Mouse (Mus musculus): ENCODE measurements at regions not wholly inside any gene's neighbourhood (a gene's known extent, or its start where the extent isn't known, plus 50 kb on each side); places are given as distances from the start of the nearest gene placed in this dataset.

- DNase-seq (ENCODE audit: low spot score) = no peak
Measured at GRCm38 (mm10) chr13:97423911-97424310, 183.0 kb downstream of the Enc1 start.

DNA sequence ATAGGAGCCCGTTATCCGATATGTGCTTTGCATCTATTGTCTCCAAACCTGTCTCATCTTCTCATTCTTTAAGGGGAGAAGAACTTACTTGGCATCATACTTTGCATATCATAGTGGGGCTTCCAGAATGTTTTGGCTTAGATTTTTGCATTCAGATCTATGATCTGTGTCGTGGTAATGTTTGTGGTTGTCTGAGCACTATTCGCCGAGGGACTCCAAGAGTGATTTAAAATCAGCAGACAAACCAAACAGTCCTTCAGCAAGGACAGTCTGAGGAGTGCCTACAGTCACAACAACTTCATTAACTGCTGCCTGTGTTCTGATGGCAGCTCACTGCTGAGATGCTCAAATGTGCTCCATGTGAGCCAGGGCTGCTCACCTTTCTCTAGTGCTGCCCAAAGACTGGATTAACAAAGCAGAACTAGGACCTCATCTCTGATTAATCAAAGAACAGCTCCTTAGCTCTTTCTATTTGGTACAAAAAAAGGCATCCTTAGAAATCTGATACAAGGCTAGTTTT lies 182.5 kb downstream of the Enc1 start:
- no peak for DNase-seq (ENCODE audit: low spot score)

DNA sequence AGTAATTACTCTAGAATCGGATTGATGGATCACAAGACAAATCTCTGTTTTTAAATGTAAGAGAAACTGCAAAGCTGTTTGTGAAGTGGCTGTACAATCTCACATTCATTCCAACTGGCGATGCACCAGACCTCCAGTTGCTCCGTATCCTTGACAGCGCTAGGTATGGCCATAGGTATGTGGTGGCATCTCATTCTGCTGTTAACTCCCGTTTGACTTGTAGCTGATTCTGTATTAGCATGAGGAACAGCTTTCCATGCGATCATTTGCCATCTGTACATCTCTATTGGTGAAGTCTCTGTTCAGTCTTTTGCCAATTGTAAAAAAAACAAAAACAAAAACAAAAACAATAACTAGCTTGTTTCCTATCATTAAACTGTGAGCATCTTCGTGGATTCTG lies 182.0 kb downstream of the Enc1 start:
- no peak for DNase-seq (ENCODE audit: low spot score)

DNA sequence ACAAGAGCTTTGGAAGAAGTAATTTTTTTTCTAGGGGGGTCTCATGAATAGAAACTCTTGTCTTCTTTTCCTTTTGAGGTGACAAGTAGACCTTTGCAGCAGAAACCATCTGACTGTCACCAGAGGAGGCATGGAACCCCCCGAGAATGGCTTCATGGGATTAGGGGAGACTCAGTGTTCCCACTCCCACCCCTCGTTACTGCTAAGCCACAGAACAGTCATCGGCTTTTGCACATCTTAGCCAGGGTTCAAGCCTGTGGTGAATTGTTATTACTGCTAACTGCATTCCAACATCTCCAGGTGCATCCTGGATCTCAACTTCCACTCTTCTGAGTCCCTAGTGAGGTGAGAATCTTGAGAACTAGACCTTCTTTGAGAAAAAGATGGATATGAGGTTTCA lies 180.9 kb downstream of the Enc1 start:
- DNase-seq (ENCODE audit: low spot score) = no peak

GRCm38 (mm10) chr13:97420773-97421172 lies 179.9 kb downstream of the Enc1 start:
- no peak for DNase-seq (ENCODE audit: low spot score)

DNA sequence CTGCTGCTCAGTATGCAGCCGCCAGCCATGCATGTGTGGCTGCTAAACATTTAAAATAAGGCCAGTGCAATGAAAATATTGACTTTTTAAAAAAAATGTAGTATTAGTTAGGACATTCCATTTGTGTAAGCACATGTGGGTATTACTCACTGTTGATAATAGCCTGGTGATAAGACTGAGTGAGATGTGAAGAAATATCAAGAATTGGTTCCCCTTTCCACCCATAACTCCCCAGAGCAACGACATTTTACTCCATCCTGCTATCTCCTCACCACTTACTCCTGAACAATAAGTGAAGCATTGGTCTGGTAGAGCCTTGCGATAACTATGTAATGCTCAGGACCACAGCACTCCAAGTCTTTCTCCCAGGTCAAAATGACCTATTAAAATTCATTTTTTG lies 178.2 kb downstream of the Enc1 start:
- DNase-seq (ENCODE audit: low spot score) = no peak

GRCm38 (mm10) chr13:97418681-97419080 lies 177.8 kb downstream of the Enc1 start:
- no peak for DNase-seq (ENCODE audit: low spot score)

DNA sequence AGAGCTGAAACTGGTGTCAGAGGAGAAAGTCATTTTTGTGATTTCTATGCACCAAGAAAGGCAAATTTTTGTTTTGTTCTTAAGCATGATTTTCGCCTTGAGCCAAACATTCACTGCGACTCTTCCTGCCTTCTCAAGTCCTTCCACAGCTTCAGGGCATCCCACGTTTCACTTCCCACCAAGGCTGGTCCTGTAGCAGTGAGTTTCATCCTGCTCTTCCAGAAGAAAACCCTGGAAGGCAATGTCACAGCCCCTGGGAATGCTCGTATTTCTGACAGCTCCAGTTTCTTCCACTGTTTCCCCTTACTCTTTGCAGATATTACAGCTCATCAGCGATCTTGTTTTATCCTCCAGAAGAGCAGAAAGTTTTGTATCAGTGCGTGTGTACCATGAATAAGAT lies 177.2 kb downstream of the Enc1 start:
- no peak for DNase-seq (ENCODE audit: low spot score)

DNA sequence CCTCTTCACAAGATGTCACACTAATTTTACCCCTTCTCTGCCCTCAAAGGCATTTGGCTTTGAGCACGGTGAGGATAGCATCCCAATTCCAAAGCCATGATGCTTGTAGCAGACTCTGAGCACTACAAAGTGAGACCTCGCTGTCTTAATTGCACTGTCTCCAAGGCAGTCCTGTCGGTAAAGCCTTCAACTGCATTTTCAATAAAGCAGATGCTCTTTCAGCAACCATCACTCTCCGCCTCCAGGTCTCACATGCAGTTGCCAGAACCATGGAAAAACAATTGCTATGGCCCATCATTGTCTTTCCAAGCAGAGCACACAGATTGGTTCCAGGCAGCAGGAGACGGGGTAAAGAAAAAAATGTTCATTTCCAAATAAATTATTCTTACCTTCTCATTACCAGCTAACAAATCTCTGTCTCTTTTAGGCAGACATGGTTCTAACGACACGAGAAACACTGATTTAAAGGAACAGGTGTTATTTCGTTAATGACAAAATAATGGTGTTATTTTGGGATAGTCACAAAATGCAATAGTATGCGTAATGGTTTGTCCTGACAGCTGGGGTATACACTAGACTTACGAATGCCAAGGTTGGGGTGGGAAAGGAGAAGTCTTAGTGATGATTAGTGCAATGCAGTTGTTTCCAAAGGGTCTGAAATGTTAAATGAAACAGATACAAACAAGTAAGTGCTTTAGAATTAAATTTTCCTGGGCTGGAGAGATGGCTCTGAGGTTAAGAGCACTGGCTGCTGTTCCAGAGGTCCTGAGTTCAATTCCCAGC lies 175.2 kb downstream of the Enc1 start:
- no peak for DNase-seq (ENCODE audit: low spot score)

- no peak for DNase-seq (ENCODE audit: low spot score)
Measured at GRCm38 (mm10) chr13:97415381-97415780, 174.5 kb downstream of the Enc1 start.

DNA sequence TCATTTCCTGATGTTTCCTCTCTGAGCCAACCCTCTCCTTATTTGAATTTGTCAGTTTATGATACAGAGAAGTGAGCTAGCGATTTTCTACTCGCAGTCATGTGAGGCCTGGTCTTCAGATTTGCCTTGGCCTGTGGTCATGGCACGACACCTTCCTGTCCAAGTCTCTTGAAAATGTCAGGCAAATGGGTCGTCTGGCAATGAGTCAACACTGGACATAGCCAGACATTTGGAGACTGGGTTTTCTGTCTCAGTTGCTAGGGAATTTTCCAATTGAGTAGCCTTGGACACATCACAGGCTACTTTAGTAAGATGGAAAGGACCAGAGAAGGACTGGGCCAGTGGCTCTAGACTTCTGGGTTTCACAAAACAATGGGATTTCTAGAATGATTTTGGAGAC lies 171.2 kb downstream of the Enc1 start:
- no peak for DNase-seq (ENCODE audit: low spot score)

DNA sequence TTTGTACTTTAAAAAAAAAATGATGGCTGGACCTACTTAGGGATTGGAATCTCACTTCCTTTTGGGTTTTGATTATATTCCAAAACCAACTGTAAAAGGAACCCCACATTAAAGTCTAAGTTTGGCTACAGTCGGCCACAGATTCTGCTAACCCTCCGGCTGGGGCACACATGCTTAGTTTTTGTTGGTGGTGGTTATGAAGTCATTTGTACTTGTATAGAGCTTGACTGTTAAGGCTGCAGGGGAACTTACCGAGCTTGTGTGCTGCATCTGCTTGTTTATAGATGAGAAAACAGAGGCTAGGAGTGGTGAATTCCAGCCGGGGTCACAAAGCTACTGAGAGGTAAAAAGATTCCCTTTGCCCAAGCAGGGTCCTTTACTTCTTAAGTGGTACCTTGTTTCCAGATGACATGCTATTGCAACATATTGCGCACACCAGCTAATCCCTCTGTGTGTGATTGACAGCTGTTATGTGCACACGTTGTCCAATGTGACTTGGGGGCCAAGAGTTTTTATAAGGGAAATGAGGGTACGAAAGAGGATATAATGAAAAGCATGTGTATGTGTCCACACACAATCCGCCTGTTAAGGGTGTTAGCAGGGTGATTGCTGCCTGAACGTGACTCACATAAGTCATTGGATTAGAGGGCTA lies 169.8 kb downstream of the Enc1 start:
- no peak for DNase-seq (ENCODE audit: low spot score)

DNA sequence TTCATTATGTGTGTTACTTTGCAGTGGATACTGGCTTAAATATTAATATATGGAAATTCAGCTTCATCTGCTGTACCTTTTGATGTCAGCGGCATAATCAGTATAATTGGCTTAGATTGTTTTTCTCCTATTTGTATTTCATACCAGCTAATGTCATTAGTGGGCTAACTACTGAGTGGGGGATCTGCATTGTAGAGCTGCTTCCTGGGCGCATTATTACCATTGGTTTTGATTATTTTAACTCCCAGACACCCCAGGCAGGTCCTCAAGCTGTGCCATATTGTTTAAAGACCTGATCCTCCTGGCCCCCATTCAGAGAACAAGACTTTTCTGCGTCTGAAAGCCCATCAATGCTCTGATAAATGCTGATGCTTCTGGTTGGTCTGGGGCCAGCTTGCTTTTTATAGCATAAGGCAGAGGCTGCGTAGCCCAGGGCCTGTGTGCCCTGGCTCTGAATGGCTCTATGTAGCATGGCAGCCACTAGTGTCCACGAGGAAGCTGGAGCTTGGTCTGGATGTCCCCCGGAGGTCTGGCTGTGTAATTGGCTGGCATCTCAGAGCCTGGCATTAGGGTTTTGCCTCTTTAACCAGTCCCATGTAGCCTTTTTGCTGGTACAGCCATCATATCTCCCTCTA lies 169.1 kb downstream of the Enc1 start:
- DNase-seq (ENCODE audit: low spot score) = no peak

- DNase-seq (ENCODE audit: low spot score) = no peak
Measured at GRCm38 (mm10) chr13:97409291-97409780, 168.4 kb downstream of the Enc1 start.

- DNase-seq (ENCODE audit: low spot score) = no peak
Measured at GRCm38 (mm10) chr13:97408414-97409290, 167.7 kb downstream of the Enc1 start.

GRCm38 (mm10) chr13:97407773-97408172 lies 166.9 kb downstream of the Enc1 start:
- no peak for DNase-seq (ENCODE audit: low spot score)

- DNase-seq (ENCODE audit: low spot score) = no peak
Measured at GRCm38 (mm10) chr13:97406678-97407077, 165.8 kb downstream of the Enc1 start.

GRCm38 (mm10) chr13:97402164-97402761 lies 161.4 kb downstream of the Enc1 start:
- no peak for DNase-seq (ENCODE audit: low spot score)

- DNase-seq (ENCODE audit: low spot score) = no peak
Measured at GRCm38 (mm10) chr13:97401620-97402019, 160.7 kb downstream of the Enc1 start.

GRCm38 (mm10) chr13:97398041-97398440 lies 157.1 kb downstream of the Enc1 start:
- DNase-seq (ENCODE audit: low spot score) = no peak

Measured in heart, adult 8-10 months (tissue).